Mouse (Mus musculus): Measurements from ENCODE around the gene Tmem175. TPM values are rescaled to one million over a fixed set of nuclear protein-coding genes. Genes with fewer than 3 reads are reported as not detected.

The Tmem175 gene
- total RNA-seq, 2 experiments from 2014 or later = 7.8 to 8.0 TPM

GRCm38 (mm10) chr5:108657406-108657805 lies 27.8 kb downstream of the Tmem175 start:
- Histone ChIP-seq H3K27ac (no peak overlapping the region), H3K4me3 (no peak overlapping the region)
- intact Hi-C loops (cut with DNase I) = no loop called here
- DNase-seq = no peak
- no peak for TF ChIP-seq CTCF (IDR thresholded peaks at IDR 0.05)

DNA sequence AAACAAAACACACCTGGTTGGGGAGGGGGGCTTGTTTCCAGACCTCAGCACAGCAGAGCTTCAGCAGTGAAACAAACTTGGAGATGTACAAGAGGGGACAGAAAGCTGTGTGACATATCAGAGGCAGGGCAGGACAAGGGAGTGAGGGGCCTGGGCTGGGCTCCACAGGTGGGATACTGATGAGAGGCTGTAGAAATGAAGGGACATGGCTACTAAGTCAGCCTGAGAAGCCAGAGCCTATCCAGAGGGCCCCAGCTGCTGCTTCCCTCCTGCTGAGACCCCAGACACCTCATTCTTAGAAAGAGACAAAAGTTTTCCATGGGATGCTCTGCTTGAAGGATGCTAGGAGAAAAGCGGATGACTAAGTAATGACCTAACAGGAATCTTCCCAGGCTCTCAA lies 29.0 kb downstream of the Tmem175 start:
- intact Hi-C loops (cut with DNase I) = no loop called here
- Histone ChIP-seq H3K4me3 (no peak overlapping the region), H3K27ac (no peak overlapping the region)
- no peak for TF ChIP-seq CTCF (IDR thresholded peaks at IDR 0.05)
- no peak for DNase-seq

- TF ChIP-seq CTCF (IDR thresholded peaks at IDR 0.05) = no peak
- peak within 1 kb of the TSS; percentile 79 for H3K4me3 ChIP-seq
- peak within 1 kb of the TSS; percentile 89 for H3K27ac ChIP-seq
- intact Hi-C loops (cut with DNase I) = no loop called here
- DNase-seq = no peak
Measured at GRCm38 (mm10) chr5:108659698-108660631, 30.4 kb downstream of the Tmem175 start, which contains the start of gene Idua. TSS of gene Idua (plus strand) at chr5:108660331.

DNA sequence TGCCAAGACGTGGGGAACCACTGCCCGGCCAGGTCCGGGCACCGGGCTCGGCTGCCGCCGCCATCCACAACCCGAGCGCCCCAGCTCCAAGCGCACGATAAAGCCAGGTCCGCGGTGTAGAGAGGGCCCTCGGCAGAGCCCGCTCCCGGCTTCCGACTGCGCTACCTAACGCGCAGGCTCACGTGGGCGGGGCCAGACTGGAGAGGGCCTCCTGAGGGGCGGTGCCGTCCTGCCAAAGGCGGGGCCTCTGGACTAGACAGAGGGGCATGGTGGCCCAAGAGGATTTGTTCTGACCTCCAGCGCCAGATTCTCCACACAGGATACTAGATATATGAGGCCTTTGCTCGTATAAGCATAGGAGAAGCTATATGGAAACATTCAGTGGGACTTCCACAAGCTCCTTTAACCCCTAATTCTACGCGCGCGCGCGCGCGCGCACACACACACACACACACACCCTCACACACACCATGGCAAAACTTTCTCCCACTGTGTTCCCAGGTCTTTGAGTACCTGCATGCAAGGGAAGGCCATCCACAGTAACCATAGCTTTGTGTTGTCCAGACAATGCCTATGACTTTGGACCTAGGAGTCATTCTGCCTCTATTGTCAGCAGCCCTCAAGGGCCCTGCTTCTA lies 31.2 kb downstream of the Tmem175 start:
- H3K27ac ChIP-seq = peak overlapping the region; percentile 89
- DNase-seq = peak; percentile 96
- H3K4me3 ChIP-seq = peak overlapping the region; percentile 79
- intact Hi-C loops (cut with DNase I) = no loop called here
- TF ChIP-seq CTCF (IDR thresholded peaks at IDR 0.05) = no peak

GRCm38 (mm10) chr5:108662772-108663171 lies 33.2 kb downstream of the Tmem175 start:
- no peak for DNase-seq
- intact Hi-C loops (cut with DNase I) = no loop called here
- TF ChIP-seq CTCF (IDR thresholded peaks at IDR 0.05) = no peak
- Histone ChIP-seq H3K4me3 (no peak overlapping the region), H3K27ac (no peak overlapping the region)

DNA sequence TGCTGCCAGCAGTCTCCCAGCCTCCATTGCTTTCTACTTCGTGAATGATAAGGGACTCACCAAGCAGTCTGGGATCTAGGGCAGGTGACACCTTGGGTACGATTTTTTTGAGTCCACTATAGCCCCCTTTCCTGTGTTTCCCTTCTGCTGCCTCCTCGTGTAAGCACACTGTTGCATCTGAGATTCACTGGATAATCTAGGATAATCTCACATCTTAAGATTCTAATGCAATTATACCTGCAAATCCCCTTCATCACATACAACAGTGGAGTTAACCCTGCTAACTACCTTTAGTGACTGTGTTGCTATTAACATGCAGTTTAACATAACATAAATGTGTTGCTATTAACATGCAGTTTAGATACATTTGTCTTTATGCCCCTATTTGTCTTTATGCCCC lies 35.5 kb downstream of the Tmem175 start:
- intact Hi-C loops (cut with DNase I) = loop anchor here (5.0 kb wide), 1 partner anchor 233 kb away; the partner anchor contains the start of gene Atp5k
- TF ChIP-seq CTCF (IDR thresholded peaks at IDR 0.05) = no peak
- Histone ChIP-seq H3K4me3 (no peak overlapping the region), H3K27ac (no peak overlapping the region)
- DNase-seq = no peak

DNA sequence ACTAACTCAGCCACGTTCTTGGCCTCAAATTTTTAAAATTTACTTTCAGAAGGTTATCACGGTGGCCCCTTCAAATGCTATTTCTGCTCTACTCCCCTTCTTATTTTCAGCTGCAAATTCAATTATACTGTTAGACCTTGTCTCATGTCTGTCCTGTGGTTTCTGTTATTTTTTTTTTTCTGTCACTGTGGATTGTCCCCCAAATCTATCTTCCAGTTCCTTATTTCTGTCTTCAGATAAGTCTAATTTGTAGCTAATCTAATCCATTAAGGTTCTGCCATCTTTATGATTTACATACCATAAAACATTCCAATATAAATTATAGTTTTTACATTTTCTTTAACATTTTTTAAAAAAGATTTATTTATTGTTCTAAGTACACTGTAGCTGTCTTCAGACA lies 37.8 kb downstream of the Tmem175 start:
- TF ChIP-seq CTCF (IDR thresholded peaks at IDR 0.05) = 0 out of 2 replicates have a peak, but pooled peaks have one; percentile 1
- no peak for DNase-seq
- Histone ChIP-seq H3K27ac (no peak overlapping the region), H3K4me3 (no peak overlapping the region)
- intact Hi-C loops (cut with DNase I) = loop anchor here (5.0 kb wide), 1 partner anchor 235 kb away; the partner anchor contains the start of gene Atp5k

GRCm38 (mm10) chr5:108668387-108668932 lies 38.9 kb downstream of the Tmem175 start:
- H3K27ac ChIP-seq = peak overlapping the region; percentile 99
- intact Hi-C loops (cut with DNase I) = loop anchor here (5.0 kb wide), 1 partner anchor 236 kb away; the partner anchor contains the start of gene Atp5k
- no peak for TF ChIP-seq CTCF (IDR thresholded peaks at IDR 0.05)
- DNase-seq = no peak
- H3K4me3 ChIP-seq = peak overlapping the region; percentile 75

DNA sequence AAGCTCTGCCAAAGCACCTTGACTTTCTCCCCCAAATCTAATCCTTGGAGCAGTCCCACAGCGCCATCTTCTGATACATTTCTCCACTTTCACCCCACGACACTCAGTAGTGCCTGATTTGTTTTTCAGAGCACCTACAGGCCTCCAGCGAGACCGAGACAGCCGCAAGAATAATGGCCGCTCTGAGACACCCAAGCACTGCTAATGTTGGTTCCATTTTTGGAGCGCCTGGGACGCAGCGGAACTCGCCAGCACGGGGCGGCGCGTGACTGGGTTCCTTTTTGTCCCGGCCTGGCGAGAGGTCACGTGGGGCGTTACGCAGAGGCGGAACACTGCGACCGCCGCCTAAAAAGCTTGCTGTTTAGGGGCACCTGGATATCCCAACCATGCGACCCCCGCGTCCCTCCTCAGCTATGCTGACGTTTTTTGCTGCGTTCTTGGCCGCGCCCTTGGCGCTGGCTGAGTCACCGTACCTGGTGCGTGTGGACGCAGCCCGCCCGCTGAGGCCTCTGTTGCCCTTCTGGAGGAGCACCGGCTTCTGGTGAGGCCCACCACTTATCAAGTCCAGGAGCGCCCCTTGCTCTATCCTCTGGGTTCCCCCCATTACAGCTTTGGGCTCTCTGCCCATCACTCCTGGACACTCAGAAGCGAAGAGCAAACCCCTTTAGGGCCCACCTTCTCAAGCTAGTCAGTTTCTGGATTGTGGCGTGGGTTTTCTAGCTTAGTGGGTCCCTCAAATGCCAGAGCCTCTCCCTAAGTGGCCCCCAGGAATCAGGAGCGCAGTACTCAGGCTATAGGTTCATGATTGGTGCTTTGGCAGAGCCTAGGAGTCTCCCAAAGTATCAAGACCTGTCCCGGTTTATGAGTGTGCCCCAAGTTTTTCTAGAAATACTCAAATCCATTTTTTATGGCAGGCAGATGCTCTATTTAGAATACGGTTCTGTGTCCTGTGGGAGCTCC lies 39.7 kb downstream of the Tmem175 start, which contains the start of gene Dgkq:
TSS of gene Dgkq (minus strand) at position 696 of the 960 bp plus-strand sequence.
- intact Hi-C loops (cut with DNase I) = loop anchor here (5.0 kb wide), 1 partner anchor 237 kb away; the partner anchor contains the start of gene Atp5k
- DNase-seq = peak; percentile 94
- peak; percentile 70 for TF ChIP-seq CTCF (IDR thresholded peaks at IDR 0.05)
- Histone ChIP-seq H3K4me3 (peak within 1 kb of the TSS; percentile 75), H3K27ac (peak within 1 kb of the TSS; percentile 99)

- no peak for DNase-seq
- H3K27ac ChIP-seq = peak overlapping the region; percentile 99
- intact Hi-C loops (cut with DNase I) = loop anchor here (5.0 to 10.0 kb wide), 2 partner anchors 55 to 238 kb away; partner anchors contain the start of gene Atp5k
- peak overlapping the region; percentile 75 for H3K4me3 ChIP-seq
- TF ChIP-seq CTCF (IDR thresholded peaks at IDR 0.05) = no peak
Measured at GRCm38 (mm10) chr5:108669986-108670385, 40.4 kb downstream of the Tmem175 start.

GRCm38 (mm10) chr5:108670785-108671184 lies 41.2 kb downstream of the Tmem175 start:
- intact Hi-C loops (cut with DNase I) = loop anchor here (10.0 kb wide), 1 partner anchor 54 kb away; no protein-coding TSS in a partner anchor
- Histone ChIP-seq H3K27ac (peak overlapping the region; percentile 99; the same call in 1 of the 2 replicates), H3K4me3 (no peak overlapping the region; the same call in 1 of the 2 replicates)
- TF ChIP-seq CTCF (IDR thresholded peaks at IDR 0.05) = peak; percentile 52
- DNase-seq = peak; percentile 58
